8 mouse cellular contexts compared by ENCODE assay signal in the genomic region with DNA sequence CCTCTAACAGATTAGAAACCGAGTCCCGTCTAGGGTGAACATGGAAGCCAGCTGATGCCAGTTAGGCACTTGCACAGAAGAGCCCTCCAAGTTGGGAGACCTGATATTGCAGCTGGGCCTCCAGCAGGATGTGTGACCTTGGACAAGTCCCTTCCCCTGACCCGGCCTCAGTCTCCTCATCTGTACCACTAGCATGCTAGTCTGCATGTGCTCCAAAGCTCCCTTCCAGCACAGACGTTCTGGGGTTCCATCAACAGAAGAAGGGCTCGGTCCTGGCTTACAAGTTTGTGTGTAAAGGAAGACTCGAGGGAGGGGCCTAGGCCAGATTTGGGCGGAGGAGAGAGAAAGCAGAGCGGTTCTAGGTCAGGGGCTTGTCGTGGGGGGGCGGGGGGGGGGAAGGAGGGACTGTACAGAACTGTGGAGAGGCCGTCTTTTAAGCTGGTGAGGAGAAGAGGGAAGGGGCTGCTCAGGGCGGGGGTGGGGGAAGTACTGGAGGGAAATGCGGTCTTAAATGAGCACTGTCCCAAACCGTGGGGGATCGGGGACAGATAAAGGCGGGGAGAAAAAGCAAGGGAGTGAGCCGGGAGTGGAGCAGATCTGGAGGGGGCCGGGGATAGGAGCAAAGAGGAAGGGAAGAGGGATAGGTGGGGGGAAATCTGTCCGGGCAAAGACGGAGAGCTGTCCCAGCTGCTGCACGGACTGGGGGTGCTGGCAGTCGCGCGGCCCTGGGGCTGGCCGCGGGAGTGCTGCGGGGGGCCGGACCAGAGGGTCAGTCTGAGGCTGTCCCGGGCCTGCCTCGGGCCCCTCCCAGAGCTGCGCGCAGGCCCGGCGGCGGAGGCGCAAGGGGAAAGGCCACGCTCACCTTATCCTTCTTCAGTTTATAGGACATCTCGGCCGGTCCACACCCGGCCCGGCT. TPM values are rescaled to one million over a fixed set of nuclear protein-coding genes. Genes with fewer than 3 reads are reported as not detected.
A peak's percentile ranks its signal among the peaks of the same experiment; 100 is the strongest.
DNase-seq lines count a peak whose midpoint lies in the region; ATAC-seq and TF ChIP-seq lines count a peak whose summit lies in the region.

No protein-coding gene starts in this region.

- H3K27me3 ChIP-seq in thymus, adult 2 months (ENCODE audit: control insufficient read depth, insufficient read depth, low read length), result no peaks in the 10 kb centered on the region
- no peaks in the 10 kb centered on the region for H3K27me3 ChIP-seq in hindbrain, postnatal 0 days (ENCODE audit: insufficient read depth, low read length)
- no peaks in the 10 kb centered on the region for H3K27me3 ChIP-seq in midbrain, embryonic 14.5 days (ENCODE audit: control insufficient read depth, insufficient read depth, low read length)

- DNase-seq in cerebellum, adult 9-11 months, result peak; percentile 64
- DNase-seq in cerebellum, adult 11-12 months, result no peak
- peak; percentile 26 for DNase-seq in thymus, adult 2 months
- DNase-seq in thymus, postnatal 25 days, result no peak
- no peak for DNase-seq in hindbrain, postnatal 0 days (ENCODE audit: low spot score)
- DNase-seq in midbrain, embryonic 14.5 days, result peak; percentile 38
- DNase-seq in urinary bladder, postnatal 36 days (ENCODE audit: low spot score in 2 of 2), result no peak
- no peak for DNase-seq in adrenal gland, postnatal 10 days

- ATAC-seq in hindbrain, postnatal 0 days, result peak; percentile 65
- ATAC-seq in midbrain, embryonic 14.5 days (ENCODE audit: low FRiP score, low TSS enrichment), result no peak; the same call in 1 of the 2 replicates

- H3K36me3 ChIP-seq in thymus, adult 2 months (ENCODE audit: control insufficient read depth, insufficient read depth, low read length), result no peaks in the 10 kb centered on the region
- H3K36me3 ChIP-seq in hindbrain, postnatal 0 days (ENCODE audit: insufficient read depth, low read length), result no peaks in the 10 kb centered on the region
- H3K36me3 ChIP-seq in midbrain, embryonic 14.5 days (ENCODE audit: control insufficient read depth, insufficient read depth, low read length), result peaks cover 10% of the 10 kb centered on the region

- H3K27ac ChIP-seq in thymus, adult 2 months (ENCODE audit: control insufficient read depth, insufficient read depth, low read length), result peak overlapping the region; percentile 28; the same call in 1 of the 2 replicates
- peak overlapping the region; percentile 89 for H3K27ac ChIP-seq in hindbrain, postnatal 0 days
- peak overlapping the region; percentile 91 for H3K27ac ChIP-seq in midbrain, embryonic 14.5 days (replicated peaks; ENCODE audit: low read depth, low read length)

- TF ChIP-seq POLR2A in thymus, adult 2 months (IDR thresholded peaks at IDR 0.05; ENCODE audit: control insufficient read depth, extremely low read depth, insufficient read depth, low read length, poor library complexity), result no peak

- TF ChIP-seq CTCF in thymus, adult 2 months (IDR thresholded peaks at IDR 0.05; ENCODE audit: borderline replicate concordance, control insufficient read depth, extremely low read depth, insufficient read depth, low read length, poor library complexity), result no peak
- TF ChIP-seq CTCF in hindbrain, postnatal 0 days (IDR thresholded peaks at IDR 0.05; ENCODE audit: low read depth), result no peak

- peak overlapping the region; percentile 87 for H3K9ac ChIP-seq in hindbrain, postnatal 0 days (replicated peaks; ENCODE audit: low read length)
- peak overlapping the region; percentile 84 for H3K9ac ChIP-seq in midbrain, embryonic 14.5 days (replicated peaks; ENCODE audit: low read length)

- peak overlapping the region; percentile 69 for H3K4me2 ChIP-seq in hindbrain, postnatal 0 days (ENCODE audit: low read depth, low read length)
- H3K4me2 ChIP-seq in midbrain, embryonic 14.5 days (ENCODE audit: low read length), result peak overlapping the region; percentile 71

- no peaks in the 10 kb centered on the region for H3K9me3 ChIP-seq in hindbrain, postnatal 0 days (ENCODE audit: low read length)
- H3K9me3 ChIP-seq in midbrain, embryonic 14.5 days (ENCODE audit: control insufficient read depth, low read length), result no peaks in the 10 kb centered on the region

- peak overlapping the region; percentile 80 for H3K4me3 ChIP-seq in thymus, adult 2 months (ENCODE audit: control insufficient read depth, insufficient read depth, low read length)
- peak overlapping the region; percentile 92 for H3K4me3 ChIP-seq in hindbrain, postnatal 0 days (ENCODE audit: low read length)
- peak overlapping the region; percentile 96 for H3K4me3 ChIP-seq in midbrain, embryonic 14.5 days (replicated peaks; ENCODE audit: low read depth, low read length)

- 6% methylated on average over 40 of the region's 41 CpGs for WGBS in thymus, adult 2 months
- 6% methylated on average over 33 of the region's 41 CpGs for WGBS in hindbrain, postnatal 0 days
- 4% methylated on average over 40 of the region's 41 CpGs for WGBS in midbrain, embryonic 14.5 days

- H3K4me1 ChIP-seq in thymus, adult 2 months (replicated peaks; ENCODE audit: control insufficient read depth, insufficient read depth, low read length), result peaks cover 29% of the 10 kb centered on the region
- H3K4me1 ChIP-seq in hindbrain, postnatal 0 days (ENCODE audit: insufficient read depth, low read length), result peaks cover 14% of the 10 kb centered on the region
- peaks cover 18% of the 10 kb centered on the region for H3K4me1 ChIP-seq in midbrain, embryonic 14.5 days (ENCODE audit: control insufficient read depth, insufficient read depth, low read length)

RNA-seq across cellular contexts. Expression of a gene that starts 0.7 kb away (rescaled TPM):
- polyA plus RNA-seq in thymus, adult 2 months (2012; rRNA removed), result 113 and 117 TPM in 2 replicates
- 103 and 129 TPM in 2 replicates for total RNA-seq in hindbrain, postnatal 0 days (2014; rRNA removed)
- polyA plus RNA-seq in hindbrain, postnatal 0 days (2015; fragmentation: Nextera tagmentation; extraction: Ambion mirVana), result 79.4 and 89.6 TPM in 2 replicates
- 68.3 and 81.4 TPM in 2 replicates for polyA plus RNA-seq in midbrain, embryonic 14.5 days (2014; fragmentation: Nextera tagmentation; extraction: Ambion mirVana)
- 10 to 100 TPM; 43.7 to 49.7 TPM for total RNA-seq in adrenal gland, postnatal 10 days (2021)

RNA-seq across cellular contexts. Expression of a gene that starts 7.0 kb away (rescaled TPM):
- 105 and 113 TPM in 2 replicates for polyA plus RNA-seq in thymus, adult 2 months (2012; rRNA removed)
- total RNA-seq in hindbrain, postnatal 0 days (2014; rRNA removed), result 41.7 and 51.5 TPM in 2 replicates
- polyA plus RNA-seq in hindbrain, postnatal 0 days (2015; fragmentation: Nextera tagmentation; extraction: Ambion mirVana), result 18.1 and 18.8 TPM in 2 replicates
- polyA plus RNA-seq in midbrain, embryonic 14.5 days (2014; fragmentation: Nextera tagmentation; extraction: Ambion mirVana), result 20.2 and 24.5 TPM in 2 replicates
- 10 to 100 TPM; 67.8 to 81.8 TPM for total RNA-seq in adrenal gland, postnatal 10 days (2021)

RNA-seq across cellular contexts. Expression of a gene that starts 23.5 kb away (rescaled TPM):
- polyA plus RNA-seq in thymus, adult 2 months (2012; rRNA removed), result 116 and 124 TPM in 2 replicates
- total RNA-seq in hindbrain, postnatal 0 days (2014; rRNA removed), result 91.5 and 98.3 TPM in 2 replicates
- 172 and 179 TPM in 2 replicates for polyA plus RNA-seq in hindbrain, postnatal 0 days (2015; fragmentation: Nextera tagmentation; extraction: Ambion mirVana)
- polyA plus RNA-seq in midbrain, embryonic 14.5 days (2014; fragmentation: Nextera tagmentation; extraction: Ambion mirVana), result 141 and 150 TPM in 2 replicates
- 100 to 1,000 TPM in 1 of 2 experiments, 10 to 100 TPM in 1; 97.0 to 110 TPM for total RNA-seq in adrenal gland, postnatal 10 days (2021)

RNA-seq across cellular contexts. Expression of a gene that starts 24.7 kb away (rescaled TPM):
- polyA plus RNA-seq in thymus, adult 2 months (2012; rRNA removed), result 4.4 and 10.6 TPM in 2 replicates
- 0.25 and 1.2 TPM in 2 replicates for total RNA-seq in hindbrain, postnatal 0 days (2014; rRNA removed)
- 5.6 and 6.4 TPM in 2 replicates for polyA plus RNA-seq in hindbrain, postnatal 0 days (2015; fragmentation: Nextera tagmentation; extraction: Ambion mirVana)
- polyA plus RNA-seq in midbrain, embryonic 14.5 days (2014; fragmentation: Nextera tagmentation; extraction: Ambion mirVana), result 0.71 and 0.85 TPM in 2 replicates
- 10 to 100 TPM; 18.0 to 54.7 TPM for total RNA-seq in adrenal gland, postnatal 10 days (2021)

RNA-seq across cellular contexts. Expression of a gene that starts 25.6 kb away (rescaled TPM):
- 47.8 and 55.7 TPM in 2 replicates for polyA plus RNA-seq in thymus, adult 2 months (2012; rRNA removed)
- total RNA-seq in hindbrain, postnatal 0 days (2014; rRNA removed), result 135 and 146 TPM in 2 replicates
- polyA plus RNA-seq in hindbrain, postnatal 0 days (2015; fragmentation: Nextera tagmentation; extraction: Ambion mirVana), result 312 and 325 TPM in 2 replicates
- polyA plus RNA-seq in midbrain, embryonic 14.5 days (2014; fragmentation: Nextera tagmentation; extraction: Ambion mirVana), result 240 and 297 TPM in 2 replicates
- total RNA-seq in adrenal gland, postnatal 10 days (2021), result 10 to 100 TPM; 88.1 to 90.3 TPM

Comparison
In these comparisons a context has a peak if more than half of its experiments do, and no peak if none do; other contexts are left out.
1. DNase-seq: peak in cerebellum, adult 9-11 months (single experiment), thymus, adult 2 months (single experiment) and midbrain, embryonic 14.5 days (single experiment); none in cerebellum, adult 11-12 months (single experiment), thymus, postnatal 25 days (single experiment), hindbrain, postnatal 0 days (single experiment), urinary bladder, postnatal 36 days (0 of 2) and adrenal gland, postnatal 10 days (single experiment).
2. H3K27ac ChIP-seq: peak in every context shown above with its lines; median percentile 91 in midbrain, embryonic 14.5 days; 89 in hindbrain, postnatal 0 days; 28 in thymus, adult 2 months.
3. Peak in every context shown above with its lines, with median percentiles within 50 percentile points of each other: H3K4me3 ChIP-seq.